Mouse (Mus musculus) midbrain, postnatal 0 days (tissue): ENCODE data around the gene Smim5. TPM values are rescaled to one million over a fixed set of nuclear protein-coding genes. Genes with fewer than 3 reads are reported as not detected.
A peak's percentile ranks its signal among the peaks of the same experiment; 100 is the strongest.

ENCODE experiments used
- ATAC-seq: fragments of 200-750 bp; cut with Nextera tagmentation; 2 replicates; pipeline ENCODE4 v1.8.0; 2017; ENCODE audit warnings: moderate number of reproducible peaks, mild to moderate bottlenecking, moderate TSS enrichment, moderate library complexity; ENCODE audit not compliant: low FRiP score
- DNase-seq: peaks from one replicate; pipeline ENCODE4 v3.0.0-alpha.2; 2015; ENCODE audit warnings: low spot score
- H3K27ac ChIP-seq: fragments of 300-500 bp; sonication (generic); 2 replicates; pipeline ENCODE4 v1.5.1; 2014; ENCODE audit warnings: low read depth, mild to moderate bottlenecking, low read length, mixed read lengths
- H3K27me3 ChIP-seq: fragments of 300-500 bp; sonication (generic); 2 replicates; pipeline ENCODE4 v1.6.1; 2014; ENCODE audit warnings: low read length, control low read depth, mixed read lengths; ENCODE audit not compliant: insufficient read depth
- H3K36me3 ChIP-seq: fragments of 300-500 bp; sonication (generic); 2 replicates; pipeline ENCODE4 v1.6.1; 2014; ENCODE audit warnings: low read length, control low read depth, mixed read lengths; ENCODE audit not compliant: insufficient read depth
- H3K4me1 ChIP-seq: fragments of 300-500 bp; sonication (generic); 2 replicates; pipeline ENCODE4 v1.6.1; 2014; ENCODE audit warnings: mild to moderate bottlenecking, control low read depth, antibody characterized with exemption, low read length, mixed read lengths; ENCODE audit not compliant: insufficient read depth
- H3K4me2 ChIP-seq: fragments of 300-500 bp; sonication (generic); 2 replicates; pipeline ENCODE4 v1.6.1; 2014; ENCODE audit warnings: low read depth, mild to moderate bottlenecking, low read length, mixed read lengths; ENCODE audit not compliant: poor library complexity, severe bottlenecking
- H3K4me3 ChIP-seq: fragments of 300-500 bp; sonication (generic); 2 replicates; pipeline ENCODE4 v1.5.1; 2014; ENCODE audit warnings: low read depth, mild to moderate bottlenecking, low read length, moderate library complexity
- H3K9ac ChIP-seq: fragments of 300-500 bp; sonication (generic); replicated peaks from 2 replicates; pipeline ENCODE4 v1.6.1; 2014; ENCODE audit warnings: mild to moderate bottlenecking, low read length, moderate library complexity, mixed read lengths; ENCODE audit not compliant: poor library complexity, severe bottlenecking
- H3K9me3 ChIP-seq: fragments of 300-500 bp; sonication (generic); 2 replicates; pipeline ENCODE4 v1.6.1; 2016; ENCODE audit warnings: low read length, control low read depth
- CTCF ChIP-seq: IDR thresholded peaks from 2 replicates; pipeline ENCODE4 v1.5.1; 2016; ENCODE audit warnings: antibody characterized with exemption, mild to moderate bottlenecking
- WGBS: fragments of 180-500 bp; shearing (Covaris S2); extraction: QIAGEN DNeasy Blood & Tissue Kit; methylation state at CpG from one replicate; pipeline ENCODE4 v1.1.7; 2014; 5-methylcytosine and 5-hydroxymethylcytosine counted together
- polyA plus RNA-seq: library from polyadenylated mRNA; unstranded; fragments of >200 nt; fragmentation: Nextera tagmentation; extraction: Ambion mirVana; gene quantifications from 2 replicates; pipeline ENCODE4 v1.2.1, GENCODE M21; 2015
- total RNA-seq: library from RNA; depleted of rRNA; stranded (reverse); fragments of >200 nt; gene quantifications from 2 replicates; pipeline ENCODE4 v1.2.3, GENCODE M21; 2014

The Smim5 gene
- total and polyA plus RNA-seq, 2 experiments from 2014 or later, result 1.5 TPM; not detected in 1

DNA sequence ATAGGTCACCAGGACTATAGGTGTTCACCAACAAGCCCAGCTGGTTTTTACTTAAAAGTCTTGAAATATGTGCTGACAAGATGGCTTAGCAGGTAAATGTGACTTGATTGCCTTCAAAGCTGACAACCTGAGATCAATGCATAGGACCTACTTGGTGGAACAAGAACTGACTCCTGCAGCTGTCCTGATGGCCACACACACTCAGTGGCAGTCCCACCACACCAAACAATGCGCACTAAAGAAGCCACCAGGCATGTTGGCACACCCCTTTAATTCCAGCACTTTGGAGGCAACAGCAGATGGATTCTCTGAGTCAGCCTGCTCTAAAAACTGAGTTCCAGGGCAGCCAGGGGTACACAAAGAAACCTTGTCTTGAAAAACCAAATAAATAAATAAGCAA lies 22.2 kb downstream of the Smim5 start:
- H3K4me3 ChIP-seq, result no peak overlapping the region
- H3K27me3 ChIP-seq, result no peaks in the 10 kb centered on the region
- H3K4me1 ChIP-seq, result no peaks in the 10 kb centered on the region
- no peak for ATAC-seq
- 93% methylated on average over 1 of the region's 1 CpGs for WGBS
- no peak overlapping the region for H3K27ac ChIP-seq
- no peak for TF ChIP-seq CTCF
- DNase-seq, result no peak
- no peak overlapping the region for H3K4me2 ChIP-seq
- peaks cover 12% of the 10 kb centered on the region; the same call in 1 of the 2 replicates for H3K36me3 ChIP-seq
- H3K9ac ChIP-seq, result no peak overlapping the region
- no peaks in the 10 kb centered on the region for H3K9me3 ChIP-seq

DNA sequence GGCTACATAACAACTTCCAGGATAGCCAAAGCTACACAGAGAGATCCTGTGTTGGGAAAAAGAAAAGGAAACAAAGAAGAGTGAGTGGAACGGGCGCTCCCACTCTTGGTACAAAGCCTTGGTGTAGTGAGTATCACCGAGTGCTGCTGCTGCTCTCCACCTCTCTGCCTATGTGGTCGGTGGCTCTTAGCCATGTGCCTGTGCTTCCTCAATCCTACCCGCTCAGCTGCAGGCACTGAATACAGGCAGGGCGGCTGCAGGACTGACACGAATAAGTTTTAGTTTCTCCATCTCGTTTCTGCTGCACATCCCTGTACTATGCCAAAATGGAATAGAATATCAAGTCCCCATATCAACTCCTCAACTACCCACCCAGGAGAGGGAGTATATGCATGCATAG lies 29.3 kb downstream of the Smim5 start:
- peaks cover 5% of the 10 kb centered on the region; the same call in 1 of the 2 replicates for H3K36me3 ChIP-seq
- H3K27me3 ChIP-seq, result no peaks in the 10 kb centered on the region
- no peaks in the 10 kb centered on the region for H3K9me3 ChIP-seq
- no peak overlapping the region for H3K4me3 ChIP-seq
- 93% methylated on average over 8 of the region's 8 CpGs for WGBS
- H3K27ac ChIP-seq, result no peak overlapping the region
- no peak overlapping the region for H3K9ac ChIP-seq
- H3K4me1 ChIP-seq, result no peaks in the 10 kb centered on the region
- DNase-seq (no peak), ATAC-seq (no peak)
- no peak for TF ChIP-seq CTCF
- H3K4me2 ChIP-seq, result no peak overlapping the region

DNA sequence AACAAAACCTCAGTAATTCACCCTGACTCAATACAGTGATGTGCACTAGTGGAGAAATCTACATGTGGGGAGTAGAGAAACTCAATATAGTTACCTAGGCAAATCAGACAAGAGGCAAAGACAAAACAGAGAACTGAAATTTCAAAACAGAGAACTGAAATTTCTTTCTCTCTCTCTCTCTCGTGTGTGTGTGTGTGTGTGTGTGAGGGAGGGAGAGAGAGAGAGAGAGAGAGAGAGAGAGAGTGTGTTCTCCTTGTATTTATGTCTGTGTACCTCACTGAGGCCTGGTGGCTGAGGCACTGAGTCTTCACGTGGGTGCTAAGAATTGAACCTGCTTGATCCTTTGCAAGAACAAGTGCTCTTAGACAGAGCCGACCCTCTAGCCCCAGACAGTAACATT lies 30.1 kb downstream of the Smim5 start:
- H3K4me2 ChIP-seq, result no peak overlapping the region
- no peak for DNase-seq
- no peak overlapping the region for H3K4me3 ChIP-seq
- no peaks in the 10 kb centered on the region for H3K4me1 ChIP-seq
- H3K9ac ChIP-seq, result no peak overlapping the region
- TF ChIP-seq CTCF, result no peak
- H3K9me3 ChIP-seq, result no peaks in the 10 kb centered on the region
- H3K27ac ChIP-seq, result no peak overlapping the region
- peaks cover 5% of the 10 kb centered on the region; the same call in 1 of the 2 replicates for H3K36me3 ChIP-seq
- H3K27me3 ChIP-seq, result no peaks in the 10 kb centered on the region
- 75% methylated on average over 3 of the region's 3 CpGs for WGBS
- ATAC-seq, result no peak

DNA sequence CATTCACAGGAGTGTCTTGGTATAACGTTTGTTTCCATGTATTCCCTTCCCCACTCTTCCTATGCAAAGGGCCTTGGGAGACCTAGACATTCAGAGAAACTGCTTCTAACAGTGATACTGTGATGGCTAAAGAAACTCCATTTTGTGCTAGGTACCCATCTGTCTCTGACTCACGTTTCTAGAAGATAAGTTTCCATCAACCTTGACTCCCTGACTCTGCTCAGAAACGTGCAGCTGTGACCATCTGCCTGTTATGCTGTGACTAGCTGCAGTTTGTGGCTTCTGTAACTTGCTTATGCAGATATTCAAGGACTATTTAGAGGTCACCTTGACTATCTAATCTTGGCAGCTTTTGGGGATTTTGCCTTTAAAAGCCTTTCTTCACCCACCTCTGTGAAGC lies 31.5 kb downstream of the Smim5 start:
- ATAC-seq (no peak), DNase-seq (no peak)
- Histone ChIP-seq H3K27me3 (no peaks in the 10 kb centered on the region), H3K4me1 (no peaks in the 10 kb centered on the region), H3K9me3 (no peaks in the 10 kb centered on the region), H3K36me3 (peaks cover 13% of the 10 kb centered on the region; the same call in 1 of the 2 replicates), H3K4me3 (no peak overlapping the region), H3K27ac (no peak overlapping the region), H3K9ac (no peak overlapping the region), H3K4me2 (no peak overlapping the region)
- no peak for TF ChIP-seq CTCF
- 67% methylated on average over 3 of the region's 3 CpGs for WGBS

DNA sequence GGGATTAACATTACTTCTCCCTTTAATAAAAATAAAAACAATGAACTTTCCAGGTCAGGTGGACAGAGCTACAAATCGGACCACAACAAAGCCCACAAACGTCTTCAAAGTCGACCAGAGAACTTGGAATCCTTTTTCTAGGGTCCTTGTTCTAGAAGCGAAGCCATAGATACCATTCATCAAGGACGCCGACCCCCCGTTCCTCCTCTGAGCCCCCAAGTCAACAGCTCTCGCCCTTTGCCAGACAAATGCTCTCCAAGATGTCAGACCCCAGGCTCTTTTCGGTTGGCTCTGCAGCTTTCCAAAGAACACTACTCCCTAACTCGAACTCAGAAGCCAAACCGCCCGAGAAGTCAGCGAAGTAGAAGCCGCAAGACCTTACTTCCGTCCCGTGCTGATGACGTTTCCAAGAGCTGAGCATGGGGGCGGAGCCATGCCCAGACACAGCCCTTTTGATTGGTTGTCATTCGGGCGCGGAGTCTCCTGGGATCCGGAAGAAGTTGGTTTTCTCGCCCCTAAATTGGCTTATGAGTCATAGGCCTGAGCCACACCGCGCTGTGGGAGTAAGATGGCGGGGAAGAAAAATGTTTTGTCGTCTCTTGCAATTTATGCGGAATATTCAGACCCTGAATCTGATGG lies 33.5 kb downstream of the Smim5 start, which contains the start of the genes Sap30bp and Recql5:
Gene Sap30bp (plus strand): TSS at position 175 of the 639 bp plus-strand sequence.
Gene Recql5 (minus strand): TSS at position 370 of the 639 bp plus-strand sequence.
- no peaks in the 10 kb centered on the region for H3K4me1 ChIP-seq
- DNase-seq, result peak; percentile 99

DNA sequence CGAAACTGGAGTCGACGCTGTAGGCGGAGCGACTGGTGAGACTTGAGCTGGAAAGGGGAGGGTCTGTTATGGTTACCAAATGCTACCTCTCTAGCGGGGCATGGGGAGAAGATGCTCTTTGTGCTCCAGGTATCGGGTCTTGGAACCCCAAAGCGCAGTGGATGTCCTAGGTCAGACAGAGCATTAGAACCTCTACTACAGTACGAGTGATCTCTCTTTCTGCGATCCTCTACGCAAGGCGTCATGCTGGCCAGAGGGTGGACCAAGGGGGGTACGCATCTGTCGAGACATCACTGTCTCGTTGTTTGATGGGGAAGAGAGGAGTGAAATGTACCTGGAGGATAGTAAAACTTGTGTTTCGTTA lies 34.0 kb downstream of the Smim5 start:
- Histone ChIP-seq H3K27ac (peak overlapping the region; percentile 71), H3K4me3 (peak overlapping the region; percentile 76), H3K27me3 (no peaks in the 10 kb centered on the region), H3K9ac (peak overlapping the region; percentile 80), H3K9me3 (no peaks in the 10 kb centered on the region), H3K4me1 (no peaks in the 10 kb centered on the region), H3K4me2 (peak overlapping the region; percentile 69), H3K36me3 (peaks cover 20% of the 10 kb centered on the region)
- DNase-seq, result no peak
- peak; percentile 15; the same call in 1 of the 2 replicates for ATAC-seq
- WGBS, result under 1% methylated on average over 16 of the region's 16 CpGs
- TF ChIP-seq CTCF, result no peak

More for the DNA sequence above, 33.5 kb downstream of the Smim5 start, which contains the start of the genes Sap30bp and Recql5:
- H3K4me2 ChIP-seq, result peak within 1 kb of the TSS; percentile 74
- peak; percentile 99 for ATAC-seq
- no peaks in the 10 kb centered on the region for H3K9me3 ChIP-seq
- WGBS, result under 1% methylated on average over 28 of the region's 28 CpGs
- TF ChIP-seq CTCF, result no peak
- peak within 1 kb of the TSS; percentile 76 for H3K4me3 ChIP-seq
- no peaks in the 10 kb centered on the region for H3K27me3 ChIP-seq
- peak within 1 kb of the TSS; percentile 71 for H3K27ac ChIP-seq
- H3K36me3 ChIP-seq, result peaks cover 19% of the 10 kb centered on the region
- H3K9ac ChIP-seq, result peak within 1 kb of the TSS; percentile 80
